Mouse (Mus musculus): ENCODE results near the gene Gnl1.

GRCm38 (mm10) chr17:36003331-36003730 lies 23.7 kb downstream of the Gnl1 start:
- TF ChIP-seq CTCF (IDR thresholded peaks at IDR 0.05; ENCODE audit: low read depth, low read length) = no peak
- no peak for TF ChIP-seq POLR2A (IDR thresholded peaks at IDR 0.05; ENCODE audit: borderline replicate concordance, low read depth, low read length)
